Comparison of ENCODE assay signal across 25 mouse cellular contexts in genomic region chr2:4157396-4157795, GRCm38 (mm10).
"Had no signal": no experiment of that assay in that cellular context is flagged by ENCODE, and none has a peak within 500 bp of the region (broad histone marks: within the 10 kb centered on the region; RNA-seq: fewer than 3 reads in every experiment).

No protein-coding gene starts in this region.

- H3K36me3 ChIP-seq: heart, embryonic 13.5 days; heart, embryonic 15.5 days; hindbrain, embryonic 13.5 days; hindbrain, embryonic 15.5 days; limb, embryonic 13.5 days; limb, embryonic 15.5 days; liver, embryonic 12.5 days had no signal

- H3K4me1 ChIP-seq: liver, embryonic 12.5 days had no signal

- H3K9me3 ChIP-seq: heart, embryonic 13.5 days; heart, embryonic 15.5 days; hindbrain, embryonic 13.5 days; hindbrain, embryonic 15.5 days; limb, embryonic 13.5 days; limb, embryonic 15.5 days; liver, embryonic 12.5 days had no signal

- H3K27me3 ChIP-seq: hindbrain, embryonic 13.5 days; hindbrain, embryonic 15.5 days; limb, embryonic 13.5 days; limb, embryonic 15.5 days had no signal

- DNase-seq: gastrocnemius, postnatal 14 days; gastrocnemius, postnatal 36 days; heart, adult 11 months; heart, adult 2 months; heart, postnatal 14 days; heart, postnatal 36 days; kidney, adult 11 months; kidney, adult 2 months; kidney, postnatal 10 days; kidney, postnatal 25 days; kidney, postnatal 4 days; layer of hippocampus, adult 9-11 months; layer of hippocampus, postnatal 36 days; left cerebral cortex, postnatal 4 days had no signal

- H3K27ac ChIP-seq: heart, adult 2 months; heart, embryonic 13.5 days; heart, embryonic 15.5 days; hindbrain, embryonic 13.5 days; hindbrain, embryonic 15.5 days; hindbrain, postnatal 0 days; layer of hippocampus, adult 2 months; limb, embryonic 13.5 days; limb, embryonic 15.5 days; liver, embryonic 12.5 days had no signal

- ATAC-seq: hindbrain, postnatal 0 days; intestine, embryonic 16.5 days; liver, embryonic 12.5 days had no signal

- H3K4me2 ChIP-seq: heart, embryonic 11.5 days; heart, embryonic 13.5 days; heart, embryonic 15.5 days; hindbrain, embryonic 13.5 days; hindbrain, embryonic 15.5 days; limb, embryonic 13.5 days; limb, embryonic 15.5 days; liver, embryonic 12.5 days had no signal

- H3K9ac ChIP-seq: heart, embryonic 13.5 days; heart, embryonic 15.5 days; hindbrain, embryonic 13.5 days; hindbrain, embryonic 15.5 days; limb, embryonic 13.5 days; limb, embryonic 15.5 days; liver, embryonic 12.5 days had no signal

- H3K4me3 ChIP-seq: heart, adult 2 months; heart, embryonic 13.5 days; heart, embryonic 15.5 days; hindbrain, embryonic 13.5 days; hindbrain, embryonic 15.5 days; layer of hippocampus, adult 2 months; limb, embryonic 13.5 days; limb, embryonic 15.5 days; liver, embryonic 12.5 days had no signal
